Mouse (Mus musculus) urinary bladder, postnatal 10 days (tissue): ENCODE data around the gene Gm14443.
"Not testable (repeated sequence)": the region's sequence is repeated elsewhere in the genome, so short reads cannot be mapped to it uniquely, and the experiment has no call there.

Source experiments
- DNase-seq: peaks from one replicate; pipeline ENCODE4 v3.0.0; 2022; ENCODE audit warnings: low spot score

The Gm14443 gene

DNA sequence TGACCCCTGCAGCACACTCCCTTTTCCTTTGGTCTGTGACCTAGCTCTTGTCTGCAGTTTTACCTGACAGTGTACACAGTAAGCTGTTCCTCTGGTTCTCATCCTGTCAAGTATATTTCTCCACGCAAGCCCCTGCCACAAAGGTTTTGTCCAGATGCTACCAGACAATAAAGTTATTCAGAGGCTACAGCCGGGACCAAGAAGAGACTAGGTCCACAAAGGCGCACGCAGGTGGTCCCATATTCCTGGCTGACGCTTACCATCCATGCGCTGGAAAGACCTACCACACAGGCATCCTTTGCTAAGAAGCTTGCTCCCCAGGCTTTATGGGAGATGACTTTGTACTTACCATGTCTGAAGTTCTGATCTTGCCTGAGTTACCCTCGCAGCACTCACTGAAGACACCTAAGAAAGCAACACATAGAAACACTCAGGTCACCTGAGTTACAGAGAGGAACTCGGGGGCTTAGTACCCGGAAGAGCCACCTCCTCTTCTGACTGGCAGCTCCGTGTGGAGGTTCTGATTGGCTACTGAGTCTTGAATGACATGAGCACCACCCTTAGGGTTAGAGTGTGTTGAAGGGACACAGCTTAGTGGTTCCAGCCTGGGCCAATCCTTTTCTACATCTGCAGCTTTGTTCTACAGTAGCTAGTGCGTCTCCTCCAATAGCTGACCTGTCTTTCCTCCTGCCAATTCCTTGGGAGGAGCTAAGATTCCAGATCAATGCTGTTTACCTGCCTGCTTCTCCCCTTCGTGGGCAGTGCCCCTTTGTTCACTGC is at the start of gene Gm14443:
Gene Gm14443 (minus strand): TSS at position 471 of the 780 bp plus-strand sequence.
- not testable (repeated sequence) for DNase-seq

DNA sequence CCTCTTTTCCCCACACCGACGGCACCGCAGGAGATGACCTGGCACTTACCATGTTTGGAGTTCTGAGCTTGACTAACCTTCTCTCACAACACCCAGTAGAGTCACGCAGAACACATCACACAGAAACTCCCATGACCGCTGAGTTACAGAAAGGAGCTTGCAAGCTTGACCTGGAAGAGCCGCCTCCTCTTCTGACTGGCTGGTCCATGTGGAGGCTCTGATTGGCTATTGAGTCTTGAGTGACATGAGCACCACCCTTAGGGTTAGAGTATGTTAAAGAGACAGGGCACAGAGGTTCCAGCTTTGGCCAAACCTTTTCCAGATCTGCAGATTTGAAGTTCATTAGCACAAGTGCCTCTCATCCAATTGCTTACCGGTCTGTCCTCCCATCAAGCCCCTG is 31.1 kb upstream of the Gm14443 start, which contains the start of gene Gm14391:
Gene Gm14391 (minus strand): TSS at position 186 of the 400 bp plus-strand sequence.
- not testable (repeated sequence) for DNase-seq

- not testable (repeated sequence) for DNase-seq
Measured at GRCm38 (mm10) chr2:175179008-175179407, 3.3 kb upstream of the Gm14443 start.

- DNase-seq = no peak
Measured at GRCm38 (mm10) chr2:175176312-175176711, 641 bp upstream of the Gm14443 start.

DNA sequence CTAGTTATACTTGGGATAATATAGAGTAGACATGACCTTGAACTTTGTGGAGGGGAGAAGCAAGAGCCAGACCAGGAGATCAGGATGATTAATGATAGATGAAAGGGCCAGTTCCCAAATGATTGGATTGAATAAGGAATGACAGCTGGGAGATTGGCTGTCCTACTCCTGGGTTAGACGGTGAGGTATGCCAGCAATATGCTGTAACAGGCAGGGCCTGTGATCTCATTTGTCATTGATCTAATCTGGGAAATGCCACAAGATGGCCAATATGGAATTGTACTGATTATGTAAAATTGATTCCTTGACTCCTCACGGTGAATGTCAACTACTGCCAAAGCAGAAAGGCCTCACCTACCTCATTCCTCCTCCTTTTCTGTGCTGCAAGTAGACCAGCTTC is 1.6 kb downstream of the Gm14443 start:
- not testable (repeated sequence) for DNase-seq

- not testable (repeated sequence) for DNase-seq
Measured at GRCm38 (mm10) chr2:175172906-175173595, 2.6 kb downstream of the Gm14443 start.

DNA sequence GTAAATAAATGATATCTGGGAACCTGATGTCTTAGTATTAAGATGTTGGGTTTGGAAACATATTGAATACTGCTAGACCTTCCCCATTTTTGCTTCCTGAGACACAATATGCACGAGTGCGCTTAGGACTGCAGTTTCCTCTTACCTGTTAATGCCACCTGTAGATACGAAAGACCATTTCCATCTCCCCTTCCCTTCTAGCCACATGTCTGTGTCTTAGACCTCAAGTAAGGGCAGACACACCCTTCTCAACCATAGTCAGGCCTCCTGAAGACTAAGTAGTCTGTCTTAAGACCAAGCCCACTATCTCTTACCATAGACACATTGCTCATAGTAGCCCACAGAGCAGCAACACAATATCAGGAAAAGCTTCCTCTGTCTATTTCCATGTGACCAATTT is 3.5 kb downstream of the Gm14443 start:
- DNase-seq = no peak

DNA sequence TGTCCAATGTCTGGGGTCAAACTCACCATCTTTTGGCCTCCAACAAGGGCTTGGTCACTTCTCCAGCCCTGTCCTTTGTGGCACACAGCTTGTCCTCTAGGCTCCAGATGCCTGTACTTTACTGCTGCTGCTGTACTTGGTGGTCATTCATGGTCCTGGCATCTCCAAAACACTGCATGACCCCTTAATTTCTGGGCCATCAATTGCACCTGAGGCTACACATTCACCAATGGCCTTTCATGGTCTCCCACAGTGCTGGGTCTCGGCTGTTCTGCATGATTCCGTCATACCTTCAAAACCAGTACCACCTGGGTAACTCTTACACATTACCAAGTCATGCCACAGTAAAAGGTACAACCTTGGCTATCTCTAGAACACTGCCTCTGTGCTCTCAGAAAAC is 8.8 kb downstream of the Gm14443 start:
- DNase-seq = not testable (repeated sequence)

DNA sequence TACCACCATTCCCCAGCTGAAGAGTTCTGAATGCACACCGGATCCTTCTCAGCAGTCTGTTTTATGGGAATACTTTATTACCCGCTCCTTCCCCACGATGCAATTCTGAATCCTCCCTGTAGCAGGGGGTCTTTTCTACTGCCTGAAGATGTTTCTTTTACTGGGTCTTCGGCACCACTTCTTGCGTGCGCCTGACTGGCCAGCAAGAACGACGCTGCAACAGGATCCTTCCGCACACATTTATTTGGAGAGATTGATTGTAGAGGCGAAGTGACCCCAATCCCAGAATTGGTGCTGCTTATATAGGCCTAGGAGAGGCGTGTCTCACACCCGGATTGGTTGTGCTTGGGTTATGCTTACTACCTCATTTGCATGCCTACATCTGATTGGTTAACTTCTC is 10.6 kb downstream of the Gm14443 start:
- not testable (repeated sequence) for DNase-seq

DNA sequence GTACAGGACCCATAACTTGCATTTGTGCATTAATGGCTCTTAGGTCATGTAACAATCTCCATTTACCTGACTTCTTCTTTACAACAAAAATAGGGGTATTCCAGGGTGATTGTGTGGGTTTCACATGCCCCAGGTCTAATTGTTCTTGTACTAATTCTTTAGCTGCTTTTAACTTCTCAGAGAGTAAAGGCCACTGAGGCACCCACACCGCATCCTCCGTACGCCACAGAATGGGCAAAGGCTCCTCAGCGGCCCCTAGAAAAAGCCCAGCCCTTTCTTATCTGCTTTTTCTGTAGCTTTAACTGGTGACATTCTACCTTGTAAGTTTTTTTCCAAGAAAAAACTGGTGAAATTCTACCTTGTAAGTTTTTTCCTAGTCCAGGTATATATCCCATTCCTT is 14.2 kb downstream of the Gm14443 start:
- not testable (repeated sequence) for DNase-seq

- DNase-seq = no peak
Measured at GRCm38 (mm10) chr2:175158642-175159041, 17.0 kb downstream of the Gm14443 start.

DNA sequence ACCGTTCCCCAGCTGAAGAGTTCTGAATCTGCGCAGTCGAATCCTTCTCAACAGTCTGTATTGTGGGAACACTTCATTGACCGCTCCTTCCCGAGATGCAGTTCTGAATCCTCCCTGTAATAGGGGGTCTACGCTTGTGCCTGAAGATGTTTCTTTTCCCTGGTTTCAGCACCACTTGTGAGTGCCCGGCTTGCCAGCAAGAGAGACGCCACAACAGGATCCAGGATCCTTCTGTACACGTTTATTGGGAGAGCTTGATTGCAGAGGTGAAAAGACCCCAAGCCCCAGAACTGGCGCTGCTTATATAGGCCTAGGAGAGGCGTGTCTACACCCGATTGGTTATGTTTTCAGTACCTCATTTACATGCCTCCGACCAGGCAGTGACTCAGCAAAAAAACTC is 19.0 kb downstream of the Gm14443 start:
- no peak for DNase-seq

DNA sequence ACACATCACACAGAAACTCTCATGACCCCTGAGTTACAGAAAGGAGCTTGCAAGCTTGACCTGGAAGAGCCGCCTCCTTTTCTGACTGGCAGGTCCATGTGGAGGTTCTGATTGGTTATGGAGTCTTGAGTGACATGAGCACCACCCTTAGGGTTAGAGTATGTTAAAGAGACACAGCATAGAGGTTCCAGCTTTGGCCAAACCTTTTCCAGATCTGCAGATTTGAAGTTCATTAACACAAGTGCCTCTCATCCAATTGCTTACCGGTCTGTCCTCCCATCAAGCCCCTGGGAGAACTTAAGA is 33.7 kb downstream of the Gm14443 start, which contains the start of gene Gm14399:
Gene Gm14399 (minus strand): TSS at position 20 of the 303 bp plus-strand sequence.
- DNase-seq = not testable (repeated sequence)

GRCm38 (mm10) chr2:175141118-175141992 is 34.3 kb downstream of the Gm14443 start:
- DNase-seq = not testable (repeated sequence)

GRCm38 (mm10) chr2:175140624-175141023 is 35.0 kb downstream of the Gm14443 start:
- DNase-seq = not testable (repeated sequence)
